Mouse (Mus musculus): ENCODE measurements at regions not wholly inside any gene's neighbourhood (a gene's known extent, or its start where the extent isn't known, plus 50 kb on each side); places are given as distances from the start of the nearest gene placed in this dataset.

DNA sequence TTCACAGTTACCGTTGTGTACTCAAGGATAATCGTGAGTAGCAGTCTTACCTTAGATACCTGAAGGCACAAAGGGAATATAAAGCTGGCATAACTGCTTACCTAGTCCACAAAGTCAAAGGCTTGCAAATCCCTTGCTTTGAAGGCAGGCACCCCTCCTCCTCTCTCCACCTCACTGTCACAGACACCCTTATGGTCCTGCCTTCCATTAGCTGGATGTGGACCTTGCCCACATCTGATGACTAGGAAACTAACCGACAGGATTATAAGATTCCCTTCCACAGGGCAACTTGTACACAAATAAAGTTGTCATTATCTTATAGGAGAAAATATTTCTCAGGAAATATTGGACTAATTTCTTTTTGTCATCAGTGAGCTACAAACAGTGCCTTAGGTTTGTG is 114.4 kb upstream of the Atp2b1 start:
- DNase-seq (ENCODE audit: extremely low spot score in 1 of 2, low spot score in 1 of 2), result no peak

DNA sequence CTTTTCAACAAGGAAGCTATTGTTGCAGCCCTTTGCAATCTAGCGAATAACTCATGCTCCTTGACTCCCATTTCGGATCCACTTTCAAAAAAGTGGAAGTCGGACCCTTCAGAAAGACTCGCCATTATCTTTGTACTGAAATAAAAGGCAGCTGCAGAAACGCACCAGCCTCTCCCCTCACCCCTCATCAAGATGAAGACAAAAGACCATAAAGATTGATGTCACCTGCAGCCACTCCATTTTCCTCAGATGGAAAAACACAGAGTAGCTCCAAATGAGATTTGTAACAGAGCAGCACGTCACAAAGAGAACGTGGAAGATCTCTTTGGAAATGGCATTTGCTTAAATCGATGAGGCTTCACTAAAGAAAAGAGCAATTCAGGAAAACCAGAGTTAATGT is 113.3 kb upstream of the Atp2b1 start:
- DNase-seq (ENCODE audit: extremely low spot score in 1 of 2, low spot score in 1 of 2), result no peak

DNA sequence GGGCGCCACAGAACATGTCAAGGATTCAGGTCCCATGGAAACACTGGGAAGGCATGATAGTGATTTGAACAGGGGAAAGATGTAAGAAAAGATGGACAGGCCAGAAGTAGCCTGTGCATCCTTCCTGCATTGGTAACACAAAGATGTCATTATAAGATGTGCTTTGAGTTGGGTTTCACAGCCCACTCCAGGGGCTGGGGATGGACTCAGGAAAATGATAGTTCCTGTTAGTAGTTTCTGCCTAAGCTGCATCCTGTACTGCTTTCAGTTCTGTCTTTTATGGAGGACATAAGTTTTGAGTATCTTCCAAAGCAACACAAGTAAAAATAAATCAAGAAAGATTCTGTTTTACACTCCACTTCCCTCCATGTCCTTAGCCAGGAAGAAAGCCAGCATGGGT is 109.2 kb upstream of the Atp2b1 start:
- DNase-seq (ENCODE audit: extremely low spot score in 1 of 2, low spot score in 1 of 2), result no peak

DNA sequence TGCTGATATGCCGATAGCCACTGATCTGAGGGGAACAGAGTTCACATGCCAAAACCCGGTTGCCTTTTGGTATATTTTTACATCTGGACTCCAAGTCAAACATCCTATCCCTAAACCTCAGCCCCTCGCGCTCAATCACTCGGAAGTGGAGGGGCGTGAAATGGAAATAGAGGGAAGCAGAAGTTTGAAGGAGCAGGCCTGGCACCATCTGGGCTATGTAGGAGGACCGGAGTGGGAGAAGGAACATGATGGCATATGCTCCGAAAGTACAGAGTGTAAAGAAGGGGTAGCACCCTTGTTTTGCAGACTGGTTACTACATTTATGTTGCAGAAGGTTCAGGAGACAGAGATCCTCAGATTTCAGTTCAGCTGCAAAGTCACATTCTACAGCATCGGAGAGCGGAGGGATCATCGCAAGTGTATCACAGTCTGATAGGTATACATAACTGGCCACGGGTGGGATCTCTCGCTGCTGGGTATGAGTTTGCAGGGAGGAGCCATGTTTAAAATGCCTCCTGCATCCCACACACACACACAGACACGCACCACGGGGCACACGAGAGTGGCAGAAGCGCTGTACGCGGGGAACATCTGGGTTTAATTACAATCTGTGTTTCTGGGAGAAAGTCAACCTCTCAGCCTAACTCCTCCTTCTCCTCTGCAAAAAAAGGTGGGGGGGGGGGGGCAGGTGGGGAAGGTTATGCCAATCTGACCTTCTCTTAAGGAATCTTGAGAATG is 107.2 kb upstream of the Atp2b1 start:
- peak in 1 of 2 experiments; percentile 33 for DNase-seq (ENCODE audit: extremely low spot score in 1 of 2, low spot score in 1 of 2)

DNA sequence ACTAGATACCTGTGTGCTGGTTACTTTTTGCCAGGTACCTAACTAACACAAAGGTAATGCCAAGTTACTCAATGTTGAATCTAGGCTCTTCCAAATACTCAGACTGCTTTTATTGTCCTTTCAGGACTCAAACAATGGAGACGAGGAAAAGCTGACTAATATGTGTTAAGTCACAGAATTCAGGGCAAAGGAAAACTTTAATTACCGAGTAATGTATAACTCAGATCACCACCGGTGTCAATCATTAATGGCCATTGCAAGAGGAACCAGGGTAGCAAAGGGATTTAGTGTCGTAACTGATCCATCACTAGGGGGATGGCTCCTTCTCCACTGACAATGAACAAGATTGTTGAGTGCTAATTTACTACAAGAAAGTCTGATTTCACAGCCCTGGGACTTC is 105.6 kb upstream of the Atp2b1 start:
- no peak for DNase-seq (ENCODE audit: extremely low spot score in 1 of 2, low spot score in 1 of 2)

DNA sequence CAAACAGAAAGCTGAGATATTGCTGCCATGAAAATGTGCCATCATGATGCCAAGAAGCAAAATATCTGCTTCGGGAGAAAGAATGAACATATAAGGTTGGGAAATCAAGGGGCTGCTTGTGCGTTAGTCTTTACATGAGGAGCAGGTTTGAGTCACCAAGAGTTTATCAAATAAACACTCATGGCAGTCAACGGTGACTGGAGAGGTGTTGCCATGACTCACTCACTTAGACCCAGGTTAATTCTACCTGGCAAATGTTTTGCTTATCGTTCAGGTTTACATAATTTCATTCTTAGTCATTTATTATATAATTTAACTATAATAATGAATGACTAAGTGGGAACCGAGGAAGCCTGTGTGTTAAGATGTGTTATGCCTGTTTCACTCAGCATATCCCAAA is 85.2 kb upstream of the Atp2b1 start:
- DNase-seq (ENCODE audit: extremely low spot score in 1 of 2, low spot score in 1 of 2), result no peak

DNA sequence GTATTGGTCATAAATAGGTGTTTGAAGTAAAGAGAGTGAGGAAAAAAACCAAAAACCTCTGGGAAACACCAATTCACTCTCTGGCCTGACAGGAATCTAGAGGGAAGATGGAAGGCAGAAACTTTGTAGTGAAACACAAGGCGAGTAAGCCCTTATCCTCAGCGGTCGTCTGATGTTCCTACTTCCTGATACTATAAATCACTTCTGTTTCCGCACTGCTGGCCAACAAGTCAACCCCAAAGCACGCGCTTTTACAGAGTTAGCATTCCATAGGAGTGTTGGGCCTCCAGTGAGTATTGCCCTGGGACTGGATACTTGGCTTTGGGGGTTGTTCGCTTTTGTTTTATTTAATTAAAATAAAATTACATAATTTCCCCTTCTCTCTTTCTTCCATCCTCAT is 82.7 kb upstream of the Atp2b1 start:
- DNase-seq (ENCODE audit: extremely low spot score in 1 of 2, low spot score in 1 of 2), result no peak

DNA sequence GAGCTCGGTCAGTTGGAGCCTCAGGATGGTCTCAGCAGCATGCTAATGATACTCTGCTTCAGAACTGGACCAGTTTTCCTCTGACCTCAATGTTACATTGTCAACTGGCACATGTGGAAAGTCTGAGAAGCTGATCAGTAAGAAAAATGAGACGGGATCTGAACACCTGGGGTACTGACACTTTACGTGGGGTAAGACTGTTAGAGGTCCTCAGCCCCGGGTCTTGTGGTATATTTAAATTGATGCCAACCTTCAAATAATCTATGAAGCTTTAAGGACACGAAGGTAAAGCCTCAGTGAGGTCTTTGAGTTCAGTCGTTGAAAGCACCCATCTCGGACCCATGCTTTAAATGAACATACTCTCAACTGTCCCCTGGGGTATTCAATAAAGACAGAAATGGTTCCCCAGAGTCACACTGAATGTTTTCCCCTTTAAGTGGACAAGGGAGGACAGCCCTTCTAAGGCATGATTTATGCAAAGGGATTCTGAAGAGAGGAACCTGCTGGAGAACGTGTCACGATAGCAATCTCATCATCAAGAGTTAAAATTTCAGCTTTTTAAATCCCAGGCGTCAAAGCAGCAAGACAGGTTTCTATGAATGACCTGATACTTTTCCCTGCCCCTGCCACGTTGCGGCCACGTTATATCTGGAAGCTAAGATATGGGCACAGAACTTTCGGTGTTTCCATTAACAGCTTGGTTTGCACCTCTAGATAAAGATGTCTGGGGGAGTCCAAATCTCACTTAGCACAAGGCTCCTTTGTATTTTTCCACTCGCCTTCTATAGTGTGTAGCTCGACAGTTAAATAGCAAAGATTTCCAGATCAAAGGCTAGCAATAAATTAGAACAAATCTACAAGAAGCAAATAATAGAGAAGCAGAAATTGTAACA is 76.7 kb upstream of the Atp2b1 start:
- DNase-seq (ENCODE audit: extremely low spot score in 1 of 2, low spot score in 1 of 2), result no peak

DNA sequence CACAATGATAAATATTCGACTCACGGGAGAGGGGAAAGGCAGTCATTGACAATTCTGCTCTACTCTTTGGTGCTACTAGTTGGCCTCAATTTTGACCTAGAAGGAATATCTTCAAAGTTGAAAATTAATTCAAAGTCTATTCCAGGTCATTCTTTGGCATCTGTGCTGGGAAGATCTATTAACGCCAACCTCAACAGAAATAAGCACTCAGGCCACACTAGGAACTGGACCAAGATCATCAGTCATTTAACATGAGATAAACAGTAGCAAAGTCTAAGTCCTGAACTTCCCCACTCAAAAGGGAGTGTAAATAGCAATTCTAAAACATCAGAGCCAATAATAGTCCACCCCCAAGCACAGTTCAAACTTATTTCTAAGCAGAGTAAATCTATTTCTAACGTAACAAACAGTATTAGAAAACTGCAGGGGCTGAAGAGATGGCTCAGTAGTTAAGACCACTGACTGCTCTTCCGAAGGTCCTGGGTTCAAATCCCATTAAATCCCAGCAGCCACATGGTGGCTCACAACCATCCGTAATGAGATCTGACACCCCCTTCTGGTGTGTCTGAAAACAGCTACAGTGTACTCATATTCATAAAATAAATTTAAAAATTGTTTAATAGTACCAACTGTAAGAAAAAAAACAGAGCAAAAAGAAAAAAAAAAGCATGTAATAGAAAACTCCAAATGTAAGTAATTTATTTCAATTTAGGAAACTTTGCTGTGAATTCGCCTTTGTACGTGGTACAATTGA is 75.1 kb upstream of the Atp2b1 start:
- no peak for DNase-seq (ENCODE audit: extremely low spot score in 1 of 2, low spot score in 1 of 2)

DNA sequence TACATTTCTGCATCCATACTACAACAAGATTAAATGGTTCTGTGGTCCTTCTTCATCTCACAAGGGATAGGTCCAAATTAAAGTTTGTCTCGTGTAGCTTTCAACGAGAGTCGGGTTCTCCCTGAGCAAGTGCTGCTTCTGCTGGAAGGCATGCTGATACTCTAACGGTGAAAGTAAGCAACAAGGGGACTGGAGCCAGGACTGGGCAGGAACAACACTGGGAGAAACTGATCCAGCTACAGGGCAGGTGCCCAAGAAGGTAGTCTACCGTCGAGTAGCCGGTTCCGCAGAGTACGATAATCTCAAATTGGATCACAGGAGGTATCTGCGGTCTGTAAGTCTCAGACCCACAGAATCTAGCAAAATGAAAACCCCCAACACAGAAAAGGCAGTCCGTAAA is 74.2 kb upstream of the Atp2b1 start:
- no peak for DNase-seq (ENCODE audit: extremely low spot score in 1 of 2, low spot score in 1 of 2)

DNA sequence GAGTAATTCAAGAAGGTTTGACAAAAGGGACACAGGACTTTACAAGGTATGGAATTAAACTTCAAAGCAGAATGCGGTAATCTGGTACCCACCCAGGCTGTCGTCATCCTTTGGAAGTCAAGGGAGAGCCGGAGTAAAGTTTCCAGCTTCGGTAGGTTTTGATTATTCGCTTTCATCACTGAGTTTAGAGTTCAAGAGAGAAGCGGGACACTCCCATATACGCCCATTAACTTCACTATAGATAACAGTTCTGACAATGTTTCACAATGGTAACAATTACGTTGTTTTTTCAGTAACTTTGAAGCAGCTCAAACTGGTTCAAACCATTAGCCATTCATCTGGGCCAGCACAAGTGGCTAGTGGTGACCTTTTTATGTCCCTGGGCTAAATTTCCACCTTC is 73.8 kb upstream of the Atp2b1 start:
- DNase-seq (ENCODE audit: extremely low spot score in 1 of 2, low spot score in 1 of 2), result no peak

DNA sequence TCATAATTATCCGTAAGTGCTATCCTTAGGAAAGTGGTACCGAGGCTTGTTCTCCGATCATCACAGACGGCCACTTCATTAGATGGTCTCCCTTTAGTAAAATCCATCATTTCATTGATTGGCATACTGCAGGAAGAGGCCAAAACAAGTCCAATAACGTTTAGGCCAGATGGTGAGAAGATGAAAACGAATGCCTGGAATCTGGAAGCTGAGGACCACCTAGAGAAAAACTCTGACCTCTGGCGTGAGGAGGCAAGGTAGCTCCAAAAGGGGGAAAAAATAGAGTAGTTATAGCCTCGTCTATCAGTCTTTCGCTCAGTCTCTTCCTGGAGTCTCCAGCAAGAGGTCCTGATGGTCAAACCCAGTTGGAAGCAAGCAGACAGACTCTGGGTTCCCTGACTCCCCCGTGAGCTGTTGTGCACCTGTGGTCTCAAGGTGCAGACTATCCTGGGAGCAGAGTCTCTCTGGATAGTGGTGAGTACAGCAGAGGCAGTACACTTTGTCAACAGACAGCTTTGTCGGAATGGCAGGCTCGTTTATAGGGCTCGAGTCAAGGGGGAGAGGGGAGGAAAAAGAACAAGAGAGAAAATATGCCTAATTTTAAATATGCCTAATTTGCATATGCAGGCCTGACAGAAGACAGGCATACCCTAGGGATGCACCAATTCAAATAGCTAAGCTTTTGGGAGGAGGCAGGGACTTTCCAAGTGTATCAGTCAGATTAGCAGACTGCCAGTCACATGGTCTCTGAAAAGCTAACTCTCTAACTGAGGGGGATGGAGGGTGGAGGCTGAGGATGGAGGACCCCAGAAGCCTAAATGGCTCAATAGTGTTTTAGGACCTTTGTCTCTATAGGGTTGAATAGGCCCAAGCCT is 73.0 kb upstream of the Atp2b1 start:
- DNase-seq (ENCODE audit: extremely low spot score in 1 of 2, low spot score in 1 of 2), result no peak

DNA sequence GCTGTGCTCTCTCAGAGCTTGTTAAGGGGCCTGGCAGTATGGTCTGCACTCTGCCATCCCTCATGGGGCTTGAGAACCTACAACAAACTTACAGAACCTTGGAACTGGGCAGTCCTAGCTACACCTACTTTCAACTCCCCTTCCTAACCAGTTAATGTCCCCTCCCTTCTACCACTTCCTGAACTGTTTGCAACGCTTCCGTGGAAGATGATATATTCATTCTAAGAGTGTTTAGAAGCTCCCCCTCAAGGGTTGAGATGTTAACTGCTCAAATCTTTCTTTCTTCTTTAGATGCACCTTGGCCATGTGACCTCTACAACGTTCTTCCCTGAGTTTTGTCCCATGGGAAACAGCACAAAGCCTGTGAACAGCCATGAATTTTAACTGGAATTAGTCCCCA is 72.3 kb upstream of the Atp2b1 start:
- no peak for DNase-seq (ENCODE audit: extremely low spot score in 1 of 2, low spot score in 1 of 2)

DNA sequence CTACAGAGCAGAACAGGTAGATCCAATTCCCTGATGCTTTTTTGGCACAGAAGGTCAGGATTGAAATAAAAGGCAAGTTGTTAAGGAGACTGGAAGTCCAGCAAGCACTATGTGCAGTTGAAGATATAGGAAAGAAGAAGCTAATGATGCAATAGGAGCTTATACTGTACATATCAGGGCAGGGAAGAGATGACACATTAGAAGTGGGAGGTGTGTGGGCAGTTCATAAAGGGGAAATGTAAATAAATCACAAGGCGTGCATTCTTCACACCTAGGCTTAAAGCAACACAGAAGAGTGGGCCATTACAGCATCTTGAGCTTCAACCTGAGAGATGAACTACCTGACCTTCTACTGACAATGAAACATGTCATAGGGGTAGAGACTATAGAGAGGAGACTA is 71.5 kb upstream of the Atp2b1 start:
- no peak for DNase-seq (ENCODE audit: extremely low spot score in 1 of 2, low spot score in 1 of 2)

DNA sequence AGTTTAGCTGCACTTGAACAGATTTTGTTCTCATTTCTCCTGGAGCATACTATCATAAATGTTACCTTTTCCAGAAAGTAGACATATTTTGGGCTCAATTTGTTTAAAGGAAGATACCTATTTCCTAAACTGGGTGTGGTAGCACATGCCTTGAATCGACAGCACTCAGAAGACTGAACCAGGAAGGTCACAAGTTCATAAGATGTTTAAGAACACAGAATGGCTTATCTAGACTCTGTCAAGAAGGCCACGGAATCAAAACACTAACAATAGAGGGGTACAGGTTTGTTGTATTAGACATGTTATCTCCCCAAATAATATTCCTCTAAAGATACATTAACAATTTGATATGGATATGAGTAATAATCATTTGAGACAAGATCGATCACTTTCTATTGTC is 64.4 kb upstream of the Atp2b1 start:
- no peak for DNase-seq (ENCODE audit: extremely low spot score in 1 of 2, low spot score in 1 of 2)

DNA sequence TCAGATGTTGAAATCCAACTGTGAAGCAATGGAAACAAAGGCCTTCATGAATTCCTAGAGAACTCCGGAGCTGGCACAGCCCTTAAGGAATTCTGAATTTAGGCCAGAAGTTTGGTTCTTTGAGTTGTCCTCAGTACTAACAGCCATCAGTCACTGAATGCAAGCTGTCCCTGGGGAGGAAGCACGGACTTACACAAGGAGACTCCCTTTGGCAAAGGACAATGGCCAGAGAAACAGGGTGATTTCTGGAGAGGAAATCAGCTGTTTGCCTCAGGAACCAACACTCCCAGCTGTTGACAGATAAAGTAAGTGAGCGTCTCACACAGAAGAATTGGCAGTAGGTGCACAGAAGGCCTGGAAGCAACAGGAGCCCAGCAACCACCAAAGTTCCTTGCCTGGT is 56.8 kb upstream of the Atp2b1 start:
- DNase-seq (ENCODE audit: extremely low spot score in 1 of 2, low spot score in 1 of 2), result no peak

DNA sequence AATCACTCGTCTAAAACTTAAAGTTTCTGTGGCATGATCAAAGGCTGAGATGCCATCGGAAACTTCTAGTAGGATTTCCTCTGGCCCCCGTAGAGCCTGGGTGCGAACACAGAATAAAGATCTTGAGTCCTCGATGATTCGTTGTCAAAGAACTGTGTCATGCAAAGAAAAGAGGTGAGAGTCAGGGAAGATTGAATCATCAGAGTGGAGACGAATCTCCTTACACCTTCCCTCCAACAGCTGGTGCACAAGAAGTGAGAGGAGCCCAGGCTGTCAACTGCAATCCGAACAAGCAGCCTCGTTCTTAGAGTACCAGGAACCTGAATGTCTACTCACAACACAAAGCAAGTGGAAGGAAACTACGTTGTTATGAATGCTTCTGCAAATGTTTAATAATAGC is 52.7 kb upstream of the Atp2b1 start:
- DNase-seq (ENCODE audit: extremely low spot score in 1 of 2, low spot score in 1 of 2), result no peak

DNA sequence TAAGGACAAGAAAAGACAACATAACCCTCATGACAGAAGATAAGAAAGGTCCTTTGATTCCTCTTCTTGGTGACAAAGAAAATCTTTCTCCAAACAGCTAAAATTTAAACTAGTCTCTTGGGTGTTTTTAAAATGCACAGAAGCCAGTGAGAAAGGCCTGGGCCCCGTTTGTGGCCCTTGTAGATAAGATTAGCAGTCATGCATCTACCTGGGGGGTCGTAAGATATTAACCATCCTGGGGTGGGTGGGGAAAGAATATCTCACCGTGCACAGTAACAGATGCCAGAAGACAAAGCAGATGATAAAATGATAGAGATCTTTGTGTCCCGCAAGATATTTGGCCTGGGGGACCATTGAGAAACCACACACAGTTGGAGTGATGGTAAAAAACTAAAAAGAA is 51.5 kb upstream of the Atp2b1 start:
- DNase-seq (ENCODE audit: extremely low spot score in 1 of 2, low spot score in 1 of 2), result no peak

DNA sequence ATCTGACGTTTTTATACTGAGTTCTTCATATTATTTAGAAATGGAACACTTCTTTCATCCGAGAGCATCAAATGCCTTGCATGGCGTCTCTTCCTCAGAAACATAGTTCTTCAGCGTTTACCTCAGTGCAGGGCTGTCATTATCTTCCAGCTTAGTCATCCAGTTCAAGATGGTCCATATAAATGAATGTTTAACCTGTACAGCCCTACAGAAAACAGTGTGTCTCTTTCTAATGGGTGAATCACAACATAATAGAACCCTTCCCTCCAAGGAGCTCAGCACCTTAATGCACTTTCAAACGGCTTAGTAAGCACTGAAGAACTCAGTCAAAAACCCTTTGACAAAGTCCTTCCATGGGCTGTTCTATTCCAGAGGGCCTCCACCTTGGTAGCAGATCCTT is 49.8 kb upstream of the Atp2b1 start:
- no peak for DNase-seq (ENCODE audit: extremely low spot score in 1 of 2, low spot score in 1 of 2)

Data from layer of hippocampus, postnatal 25 days (tissue).